Mouse (Mus musculus): ENCODE data around the gene Ropn1. TPM values are rescaled to one million over a fixed set of nuclear protein-coding genes. Genes with fewer than 3 reads are reported as not detected.
"Not testable (repeated sequence)": the region's sequence is repeated elsewhere in the genome, so short reads cannot be mapped to it uniquely, and the experiment has no call there.

The Ropn1 gene
- polyA plus RNA-seq (2012; rRNA removed), result not detected in 2 replicates

DNA sequence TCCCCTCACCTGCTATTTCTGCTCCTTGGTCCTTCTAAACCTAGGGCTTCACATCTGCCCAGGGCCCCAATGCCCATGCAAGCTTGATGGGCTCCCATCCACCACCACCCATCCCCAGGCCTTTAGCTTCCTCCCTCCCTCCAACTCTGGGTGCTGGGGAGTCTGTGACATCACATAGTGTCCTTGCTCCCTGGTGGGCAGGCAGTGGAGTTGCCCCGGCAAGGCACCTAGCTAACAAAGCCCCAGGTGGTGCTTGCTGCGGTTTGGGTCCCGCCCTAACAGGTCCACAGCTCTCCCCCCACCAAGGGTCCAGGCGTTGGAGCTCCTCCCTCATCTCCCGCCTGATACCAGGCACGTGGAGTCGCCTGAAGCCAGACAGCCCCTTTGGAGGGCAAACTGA is at the start of gene Ropn1:
TSS of gene Ropn1 (plus strand) at position 301 of the 400 bp plus-strand sequence.
- 49% methylated on average over 7 of the region's 7 CpGs for WGBS
- DNase-seq (ENCODE audit: low read depth, low spot score), result no peak

DNA sequence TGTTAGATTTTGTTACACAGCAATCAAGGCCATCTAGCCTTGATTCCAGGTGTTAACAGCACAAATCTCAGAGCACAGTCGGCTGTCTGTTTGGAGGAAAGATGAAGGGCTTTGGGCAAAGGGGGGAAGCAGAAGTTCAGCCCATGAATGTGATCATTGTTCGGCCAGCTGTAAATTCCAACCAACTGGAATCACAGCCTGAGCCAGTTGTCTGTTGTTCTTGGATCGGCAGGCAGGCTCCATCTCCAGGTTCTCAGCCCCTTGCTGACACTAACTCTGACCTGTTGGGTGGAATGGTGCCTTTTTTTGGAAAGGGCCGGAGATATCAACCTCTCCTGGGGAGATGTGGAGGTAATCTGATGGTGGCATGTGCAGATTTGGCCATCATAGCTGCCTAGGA is 47.8 kb upstream of the Ropn1 start:
- no peak for DNase-seq (ENCODE audit: low read depth, low spot score)
- WGBS, result 43% methylated on average over 4 of the region's 4 CpGs

DNA sequence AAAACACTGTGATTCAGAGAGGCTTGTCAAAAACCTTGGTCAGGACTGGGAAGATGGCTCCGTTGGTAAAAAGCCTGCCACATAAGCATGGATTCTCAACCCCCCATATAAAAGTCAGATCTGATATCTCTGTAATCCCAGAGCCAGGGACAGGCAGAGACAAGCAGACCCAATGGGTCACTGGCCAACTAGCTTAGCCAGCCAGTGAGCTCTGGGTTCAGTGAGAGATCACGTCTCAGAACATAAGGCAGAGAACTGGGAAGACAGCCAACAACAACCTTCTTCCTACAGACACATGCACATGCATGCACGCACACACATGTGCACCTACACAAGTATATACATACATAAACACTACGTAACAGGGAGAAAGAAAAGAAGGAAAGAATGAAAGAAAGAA is 46.6 kb upstream of the Ropn1 start:
- no peak for DNase-seq (ENCODE audit: low read depth, low spot score)
- WGBS, result 63% methylated on average over 4 of the region's 4 CpGs

DNA sequence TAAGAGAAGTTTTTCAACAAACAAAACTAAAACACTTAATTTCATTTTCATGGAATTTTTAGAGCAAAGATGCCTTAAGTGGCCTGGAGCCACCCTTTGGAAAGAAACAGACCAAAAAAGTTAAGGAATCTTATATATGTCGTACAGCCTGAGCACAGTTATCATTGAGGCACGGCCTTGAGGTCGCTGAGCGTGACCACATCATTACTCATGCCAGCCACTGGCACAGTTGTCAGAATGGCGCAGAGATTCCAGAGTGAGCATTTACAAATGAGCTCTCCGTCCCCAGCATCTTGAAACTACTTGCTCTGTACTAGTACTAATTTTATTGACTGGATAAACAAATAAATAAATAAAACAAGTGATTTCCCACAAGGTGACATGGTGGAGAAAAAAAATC is 45.9 kb upstream of the Ropn1 start:
- 79% methylated on average over 6 of the region's 6 CpGs for WGBS

DNA sequence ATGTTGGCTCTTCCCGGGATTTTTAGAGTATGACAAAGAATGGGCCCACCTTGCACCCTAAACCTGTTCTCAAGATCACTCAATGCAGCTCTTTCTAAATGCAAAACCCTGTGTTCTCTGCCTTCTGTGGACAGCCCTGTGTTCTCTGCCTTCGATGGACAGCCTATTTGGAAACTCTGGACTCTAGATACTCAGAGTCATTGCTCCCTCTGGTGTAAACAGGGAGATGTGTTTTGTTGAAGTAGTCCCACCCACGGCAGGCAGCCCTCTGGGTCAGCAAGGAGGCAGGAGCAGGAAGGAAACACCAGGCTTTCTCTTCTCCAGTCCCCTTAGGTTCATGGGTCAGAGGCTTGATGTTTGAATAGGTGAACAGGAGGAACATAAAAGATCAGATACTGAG is 44.0 kb upstream of the Ropn1 start:
- DNase-seq (ENCODE audit: low read depth, low spot score), result no peak
- WGBS, result 23% methylated on average over 3 of the region's 3 CpGs

More for the DNA sequence above, 45.9 kb upstream of the Ropn1 start:
- no peak for DNase-seq (ENCODE audit: low read depth, low spot score)

DNA sequence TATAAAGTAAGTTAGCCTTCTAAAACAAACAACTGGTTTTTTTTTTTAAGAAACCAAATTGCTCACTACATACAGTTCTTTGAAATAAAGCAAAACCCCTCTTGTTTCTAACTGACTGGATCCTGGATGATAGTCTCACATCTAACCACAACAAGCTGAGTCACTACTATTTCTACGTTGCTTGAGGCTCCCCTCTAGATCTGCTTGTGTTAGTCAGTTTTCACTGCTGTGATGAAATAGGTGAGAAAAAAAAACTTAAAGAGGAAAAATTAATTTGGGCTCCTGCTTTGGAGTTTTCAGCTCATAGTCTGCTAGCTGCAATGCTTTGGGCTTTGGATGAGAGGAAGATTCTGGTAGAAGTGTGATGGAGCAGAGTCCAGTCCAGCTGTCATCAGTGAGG is 39.6 kb upstream of the Ropn1 start:
- no peak for DNase-seq (ENCODE audit: low read depth, low spot score)
- WGBS, result 48% methylated on average over 1 of the region's 1 CpGs

DNA sequence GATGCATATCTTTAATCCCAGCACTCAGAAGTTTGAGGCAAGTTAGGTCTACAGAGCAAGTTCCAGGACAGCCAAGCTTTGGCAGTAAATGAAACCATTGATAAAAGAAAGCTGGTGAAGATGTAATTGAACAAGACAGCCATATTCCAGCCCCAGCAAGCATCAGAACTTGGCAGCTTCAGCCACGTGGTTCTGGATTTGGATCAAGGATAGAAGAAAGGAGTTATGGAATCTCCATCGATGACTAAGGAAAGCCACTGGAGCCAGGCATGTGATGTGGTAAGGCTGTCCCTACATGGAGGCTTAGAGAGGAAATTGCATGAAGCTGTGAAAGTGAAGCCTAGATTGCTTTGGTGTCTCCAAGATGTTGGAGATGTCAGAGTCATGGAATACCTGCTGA is 35.7 kb upstream of the Ropn1 start:
- no peak for DNase-seq (ENCODE audit: low read depth, low spot score)
- 75% methylated on average over 2 of the region's 2 CpGs for WGBS

DNA sequence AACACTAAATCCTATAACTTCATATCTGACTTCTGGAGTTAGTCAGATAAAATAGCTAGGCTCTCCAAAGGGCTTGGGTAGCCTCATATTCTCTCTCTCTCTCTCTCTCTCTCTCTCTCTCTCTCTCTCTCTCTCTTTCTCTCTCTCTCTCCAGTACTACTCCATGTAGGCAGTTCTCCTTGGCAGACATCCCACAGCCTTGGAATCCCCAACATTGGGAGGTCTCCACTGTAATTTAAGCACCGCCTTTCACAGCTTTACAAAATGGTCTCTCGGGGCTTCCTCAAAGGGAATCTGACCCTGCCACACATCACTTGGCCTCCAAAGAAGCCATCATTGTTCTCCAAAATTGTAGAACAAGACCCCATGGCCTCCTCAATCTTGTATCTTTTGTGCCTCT is 22.1 kb upstream of the Ropn1 start:
- no peak for DNase-seq (ENCODE audit: low read depth, low spot score)
- WGBS, result 58% methylated on average over 2 of the region's 2 CpGs

DNA sequence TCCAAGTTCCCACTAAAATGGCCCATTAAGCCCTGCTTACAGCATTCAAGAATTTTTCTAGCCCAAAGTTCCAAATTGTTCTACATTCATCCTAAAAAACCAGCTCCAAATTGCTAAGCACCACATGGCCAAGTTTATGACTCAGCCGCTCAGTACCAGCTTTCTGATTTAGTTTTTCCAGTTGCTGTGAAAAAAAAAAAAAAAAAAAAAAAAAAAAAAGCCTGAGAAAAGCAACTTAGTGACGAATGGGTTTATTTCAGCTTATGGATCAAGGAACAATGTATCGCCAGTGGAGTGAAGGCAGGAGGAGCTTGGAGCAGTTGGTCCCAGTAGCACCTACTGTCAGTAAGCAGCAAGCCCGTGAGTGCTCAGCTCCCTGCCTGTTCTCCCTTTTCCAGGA is 21.3 kb upstream of the Ropn1 start:
- WGBS, result 68% methylated on average over 4 of the region's 4 CpGs
- DNase-seq (ENCODE audit: low read depth, low spot score), result no peak

DNA sequence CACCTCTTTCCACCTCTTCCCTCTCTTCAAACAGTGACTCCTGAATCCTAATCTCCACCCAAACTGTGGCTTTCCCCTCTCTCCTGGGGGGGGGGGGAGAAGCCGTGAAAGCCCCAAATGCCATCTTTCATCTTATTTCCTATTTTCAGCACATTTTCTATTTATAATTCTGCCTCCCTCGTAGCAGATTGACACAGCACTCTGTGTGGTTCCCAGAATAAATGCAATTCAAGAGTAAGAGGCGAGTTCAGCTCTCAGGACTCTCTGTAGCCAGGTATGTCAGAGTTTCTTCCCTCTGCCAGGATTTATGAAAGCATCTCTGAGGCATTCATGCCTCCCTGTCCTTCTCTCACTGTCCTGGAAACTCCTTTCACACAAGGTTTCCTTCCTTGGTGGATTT is 14.2 kb upstream of the Ropn1 start:
- 49% methylated on average over 3 of the region's 3 CpGs for WGBS
- DNase-seq (ENCODE audit: low read depth, low spot score), result no peak

DNA sequence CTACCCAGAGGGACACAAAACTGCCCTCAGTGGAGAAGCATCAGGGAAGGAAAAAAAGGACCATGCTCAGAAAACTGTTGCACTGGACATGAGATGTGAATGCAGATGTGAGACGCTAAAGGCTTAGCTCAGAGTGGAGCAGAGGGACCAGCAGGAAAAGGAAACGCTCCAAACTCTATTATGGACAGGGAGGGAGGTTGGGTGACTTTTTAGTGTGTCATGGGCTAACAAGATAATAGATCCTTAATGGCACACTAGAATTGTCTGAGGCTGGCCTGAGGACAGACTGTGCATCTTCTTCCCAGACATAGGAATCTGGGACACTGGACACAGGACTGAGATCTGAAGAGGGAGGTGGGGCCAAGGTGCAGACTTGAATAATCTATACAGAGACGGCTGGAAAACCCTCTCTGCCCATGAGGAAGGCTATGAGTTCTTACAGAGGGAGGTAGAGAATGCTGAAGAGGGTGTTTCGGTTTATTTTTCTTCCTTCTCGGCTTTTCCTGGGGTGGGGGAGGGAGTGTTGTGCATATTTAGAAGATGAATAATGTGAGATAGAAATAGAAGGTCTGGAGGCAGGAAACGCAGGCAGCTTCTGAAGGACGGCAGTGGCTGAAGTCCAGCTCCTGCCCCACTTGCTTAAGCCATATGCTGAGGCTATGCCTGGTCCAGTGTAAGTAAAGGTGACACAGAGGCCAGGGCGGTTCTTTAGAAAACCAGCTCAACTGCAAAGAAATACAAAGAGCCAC is 6.0 kb upstream of the Ropn1 start:
- no peak for DNase-seq (ENCODE audit: low read depth, low spot score)
- WGBS, result 54% methylated on average over 8 of the region's 8 CpGs

DNA sequence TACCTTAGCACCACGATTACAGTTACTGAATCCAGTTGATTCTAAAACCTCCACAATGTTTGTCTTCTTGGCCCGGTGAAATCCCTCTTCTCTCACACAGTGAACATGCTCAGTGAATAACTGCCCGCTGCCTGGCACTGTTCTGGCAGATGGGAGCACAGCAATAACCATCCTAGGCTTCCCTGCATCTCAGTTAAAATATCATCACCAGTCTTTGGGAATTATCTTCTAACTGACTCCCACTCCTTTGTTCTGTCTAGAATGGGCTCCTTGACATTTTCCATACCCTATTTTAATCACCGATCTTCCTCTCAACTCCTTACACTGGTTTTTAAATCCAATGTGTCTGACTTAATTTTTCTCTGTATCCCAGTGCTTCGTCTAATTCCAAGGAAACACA is 3.3 kb downstream of the Ropn1 start:
- 87% methylated on average over 5 of the region's 5 CpGs for WGBS
- DNase-seq (ENCODE audit: low read depth, low spot score), result no peak

DNA sequence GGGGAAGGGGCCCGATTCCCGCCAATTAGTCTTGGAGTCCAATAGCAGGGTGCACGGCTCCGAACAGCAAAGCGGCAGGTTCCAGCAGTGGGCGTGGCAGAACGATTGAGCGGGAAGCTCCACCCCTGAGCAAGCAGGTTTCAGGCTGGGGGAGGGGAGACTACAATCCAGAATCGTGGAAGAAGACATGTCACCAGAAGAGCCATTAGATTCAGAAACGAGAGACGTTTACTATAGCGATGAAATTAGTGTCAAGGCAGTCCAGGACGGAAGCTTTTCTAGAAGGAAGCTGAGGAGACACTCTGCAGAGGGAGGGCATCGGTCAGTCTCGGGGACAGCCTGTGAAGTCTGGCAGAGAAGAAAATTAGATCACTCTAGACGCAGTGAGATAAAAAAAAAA is 7.8 kb downstream of the Ropn1 start:
- not testable (repeated sequence) for DNase-seq (ENCODE audit: low read depth, low spot score)
- 3% methylated on average over 16 of the region's 16 CpGs for WGBS

DNA sequence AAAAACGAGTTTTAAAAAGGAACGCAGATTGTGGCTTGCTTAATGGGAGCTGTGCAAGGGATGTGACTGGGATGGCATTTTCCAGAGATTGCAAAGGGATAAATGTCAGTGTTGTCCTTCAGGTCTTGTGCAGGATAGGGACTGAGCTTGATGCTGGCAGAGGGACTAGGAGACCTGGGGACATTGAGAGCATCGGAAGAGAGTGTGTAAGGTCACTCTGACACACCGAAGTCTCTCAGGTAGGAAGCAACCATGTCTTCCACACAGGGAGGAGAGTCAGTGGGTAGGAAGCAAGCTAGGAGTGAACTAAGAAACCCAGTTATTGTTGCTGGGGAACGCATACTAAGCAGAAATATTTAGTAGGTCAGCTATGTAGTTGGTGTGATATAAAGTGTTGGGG is 8.3 kb downstream of the Ropn1 start:
- 27% methylated on average over 5 of the region's 5 CpGs for WGBS
- no peak for DNase-seq (ENCODE audit: low read depth, low spot score)

DNA sequence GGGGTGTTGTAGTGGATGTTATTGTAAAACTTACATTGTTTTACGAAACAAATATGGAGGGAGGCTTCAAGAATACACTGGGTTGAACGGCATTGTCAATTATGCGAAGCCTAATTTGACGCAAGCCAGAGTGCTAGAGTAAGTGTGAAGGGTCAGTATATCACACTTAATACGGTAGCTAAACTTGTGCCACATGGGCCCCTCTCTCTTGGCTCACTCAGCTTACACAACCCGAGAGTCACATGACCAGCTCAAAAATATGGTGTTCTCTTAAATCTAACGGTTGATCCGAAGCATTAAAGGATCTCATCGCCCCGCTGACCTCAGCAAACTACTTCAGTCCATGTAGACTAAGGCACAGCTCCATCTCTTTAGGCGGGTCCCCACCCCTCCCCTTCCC is 8.7 kb downstream of the Ropn1 start:
- 49% methylated on average over 11 of the region's 11 CpGs for WGBS
- DNase-seq (ENCODE audit: low read depth, low spot score), result no peak

DNA sequence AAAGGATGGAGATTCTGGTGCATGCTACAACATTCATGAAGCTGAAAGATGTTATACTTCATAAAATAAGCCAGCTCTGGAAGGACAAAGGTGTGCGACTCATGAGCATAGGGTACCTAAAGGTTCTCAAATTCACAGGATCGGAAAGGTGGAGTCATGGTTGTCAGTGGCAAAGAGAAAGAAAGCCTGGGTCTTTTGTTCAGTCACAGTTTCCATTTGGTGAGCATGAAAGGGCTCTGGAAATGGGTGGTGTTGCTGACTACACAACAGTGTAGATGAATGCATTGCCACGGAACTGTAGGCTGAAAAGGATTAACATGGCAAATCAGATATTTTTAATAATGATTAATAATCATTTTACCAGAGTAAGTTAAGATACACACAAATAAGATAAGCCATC is 14.8 kb downstream of the Ropn1 start:
- WGBS, result 85% methylated on average over 3 of the region's 3 CpGs
- DNase-seq (ENCODE audit: low read depth, low spot score), result no peak

DNA sequence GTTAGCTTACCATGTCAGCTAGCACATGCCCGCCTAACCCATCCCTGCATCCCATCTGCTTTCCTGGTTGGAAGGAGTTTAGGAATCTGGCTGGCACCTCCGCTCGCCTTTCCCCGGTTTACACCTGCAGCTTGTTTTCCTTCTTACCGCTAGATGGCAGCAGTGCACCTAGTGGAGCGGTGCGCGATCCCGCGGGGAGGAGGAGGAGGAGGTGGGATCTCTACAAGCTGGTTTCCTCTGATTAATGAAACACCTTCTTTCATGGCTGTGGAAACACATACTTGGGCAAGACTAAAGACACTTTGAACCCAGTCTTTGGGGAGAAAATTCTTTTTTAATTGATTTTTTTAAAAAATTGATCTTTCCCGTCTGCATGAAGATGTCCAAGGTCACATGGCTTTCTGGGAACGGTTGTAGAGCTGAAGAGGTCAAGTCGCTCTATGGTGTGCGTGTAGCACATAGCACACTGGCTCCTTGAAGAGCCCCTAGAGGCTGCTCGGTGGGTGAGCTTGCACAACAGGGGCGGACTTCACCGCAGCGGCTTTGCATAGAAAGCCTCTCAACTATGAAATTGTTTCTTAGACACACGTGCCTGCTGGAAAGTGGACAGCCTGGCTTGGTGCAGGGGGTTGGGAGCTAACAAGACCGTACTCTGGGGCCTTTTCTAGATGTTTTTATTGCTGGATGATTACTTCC is 17.5 kb downstream of the Ropn1 start:
- 5% methylated on average over 20 of the region's 20 CpGs for WGBS
- DNase-seq (ENCODE audit: low read depth, low spot score), result peak; percentile 45

DNA sequence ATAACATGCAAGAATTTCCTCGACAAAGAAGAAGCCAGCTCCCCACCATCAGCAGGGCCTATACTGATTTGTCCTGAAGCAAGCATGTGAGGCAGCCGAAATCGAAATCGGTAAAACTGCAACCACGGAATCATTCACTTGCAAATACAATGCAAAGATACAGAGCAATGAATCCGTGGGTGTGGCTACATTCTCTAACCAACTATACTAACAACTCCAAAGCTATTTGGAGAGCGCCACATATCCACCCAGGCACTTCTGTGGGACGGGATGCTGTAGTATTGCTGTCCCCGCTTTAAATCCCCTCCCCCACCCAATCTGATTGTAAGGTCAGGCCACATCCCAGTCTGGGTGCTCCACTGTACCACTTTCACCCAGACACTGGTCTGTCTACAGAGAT is 18.6 kb downstream of the Ropn1 start:
- 48% methylated on average over 9 of the region's 9 CpGs for WGBS
- no peak for DNase-seq (ENCODE audit: low read depth, low spot score)

DNA sequence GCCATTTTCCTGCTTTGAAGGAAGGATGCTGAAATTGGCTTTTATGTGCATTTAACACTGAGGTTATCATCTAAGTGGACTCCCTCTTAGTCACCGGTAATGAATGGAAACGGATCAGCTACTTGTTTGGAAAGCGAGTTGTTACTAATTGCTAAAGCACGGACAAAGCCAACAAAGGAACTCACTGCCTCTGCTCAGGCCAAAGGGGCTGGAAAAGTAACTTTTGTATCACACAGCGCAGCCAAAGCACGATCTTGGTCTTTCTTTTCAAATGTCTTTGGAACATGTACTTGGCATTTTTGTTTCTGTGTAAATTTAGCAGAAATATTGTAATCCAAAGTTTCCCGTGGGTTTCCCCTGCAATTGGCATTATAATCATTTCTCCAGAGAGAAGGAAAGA is 22.2 kb downstream of the Ropn1 start:
- DNase-seq (ENCODE audit: low read depth, low spot score), result no peak
- WGBS, result 65% methylated on average over 7 of the region's 7 CpGs

DNA sequence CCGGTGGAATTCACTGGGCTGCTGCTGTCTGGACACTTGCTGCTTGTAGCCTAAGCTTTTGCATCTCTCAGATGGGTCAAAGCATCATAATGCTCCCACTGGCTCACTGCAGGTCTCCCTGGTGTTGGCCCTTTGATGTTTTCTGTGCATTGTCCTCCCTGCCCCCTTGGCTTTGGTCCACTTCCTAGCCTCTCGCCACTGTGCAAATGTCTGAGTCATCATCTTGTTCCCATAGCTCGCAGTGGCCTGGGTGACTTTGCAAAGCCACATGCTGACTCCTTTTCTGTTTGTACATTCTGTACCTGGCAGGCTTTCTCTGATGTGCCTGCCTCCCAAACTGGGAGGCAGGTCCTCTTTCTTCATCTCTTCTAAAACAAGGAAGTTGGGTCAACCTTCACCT is 23.1 kb downstream of the Ropn1 start:
- WGBS, result 36% methylated on average over 3 of the region's 3 CpGs
- no peak for DNase-seq (ENCODE audit: low read depth, low spot score)

DNA sequence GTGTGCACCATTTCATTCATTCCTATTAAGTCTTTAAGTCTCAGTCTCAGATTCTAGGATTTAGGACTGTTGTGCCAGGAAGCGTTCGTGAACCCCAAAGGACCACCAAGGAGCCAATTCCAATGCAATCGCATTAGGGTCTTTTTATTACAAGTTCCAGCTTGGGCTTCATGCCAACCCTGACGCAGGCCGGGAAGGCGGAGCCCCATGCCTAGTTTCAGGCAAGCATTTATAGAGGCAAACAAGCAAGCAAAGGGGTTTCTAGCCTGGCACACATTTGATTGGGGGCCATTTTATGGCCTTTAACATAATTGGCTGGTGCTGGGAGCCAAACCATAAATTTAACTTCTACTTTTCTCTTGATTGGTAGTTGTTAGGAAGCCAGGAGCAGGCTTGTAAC is 24.6 kb downstream of the Ropn1 start:
- WGBS, result 55% methylated on average over 6 of the region's 6 CpGs
- DNase-seq (ENCODE audit: low read depth, low spot score), result no peak

DNA sequence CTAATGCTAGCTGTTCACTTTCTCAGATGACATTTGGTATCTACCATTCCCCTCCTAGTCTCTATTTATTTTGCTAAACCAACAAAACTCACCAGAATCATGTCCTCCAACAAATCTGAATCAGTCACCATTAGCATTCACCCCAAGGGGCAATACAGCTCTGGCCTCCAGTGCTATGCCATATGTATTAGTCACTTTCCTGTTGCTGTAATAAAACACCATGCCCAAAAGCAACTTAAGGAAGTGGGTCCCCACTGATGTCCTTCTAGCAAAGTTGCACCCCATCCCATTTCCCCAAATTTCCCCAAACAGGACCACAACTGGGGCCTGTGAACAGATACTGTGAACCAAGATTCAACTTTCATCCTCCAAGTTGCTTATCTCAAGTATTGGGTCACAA is 32.1 kb downstream of the Ropn1 start:
- DNase-seq (ENCODE audit: low read depth, low spot score), result no peak

All from large intestine, adult 2 months (tissue).